Mouse (Mus musculus): Measurements from ENCODE around the gene Gtf2i.
"Not testable (repeated sequence)": the region's sequence is repeated elsewhere in the genome, so short reads cannot be mapped to it uniquely, and the experiment has no call there.

Gene Gtf2i

DNA sequence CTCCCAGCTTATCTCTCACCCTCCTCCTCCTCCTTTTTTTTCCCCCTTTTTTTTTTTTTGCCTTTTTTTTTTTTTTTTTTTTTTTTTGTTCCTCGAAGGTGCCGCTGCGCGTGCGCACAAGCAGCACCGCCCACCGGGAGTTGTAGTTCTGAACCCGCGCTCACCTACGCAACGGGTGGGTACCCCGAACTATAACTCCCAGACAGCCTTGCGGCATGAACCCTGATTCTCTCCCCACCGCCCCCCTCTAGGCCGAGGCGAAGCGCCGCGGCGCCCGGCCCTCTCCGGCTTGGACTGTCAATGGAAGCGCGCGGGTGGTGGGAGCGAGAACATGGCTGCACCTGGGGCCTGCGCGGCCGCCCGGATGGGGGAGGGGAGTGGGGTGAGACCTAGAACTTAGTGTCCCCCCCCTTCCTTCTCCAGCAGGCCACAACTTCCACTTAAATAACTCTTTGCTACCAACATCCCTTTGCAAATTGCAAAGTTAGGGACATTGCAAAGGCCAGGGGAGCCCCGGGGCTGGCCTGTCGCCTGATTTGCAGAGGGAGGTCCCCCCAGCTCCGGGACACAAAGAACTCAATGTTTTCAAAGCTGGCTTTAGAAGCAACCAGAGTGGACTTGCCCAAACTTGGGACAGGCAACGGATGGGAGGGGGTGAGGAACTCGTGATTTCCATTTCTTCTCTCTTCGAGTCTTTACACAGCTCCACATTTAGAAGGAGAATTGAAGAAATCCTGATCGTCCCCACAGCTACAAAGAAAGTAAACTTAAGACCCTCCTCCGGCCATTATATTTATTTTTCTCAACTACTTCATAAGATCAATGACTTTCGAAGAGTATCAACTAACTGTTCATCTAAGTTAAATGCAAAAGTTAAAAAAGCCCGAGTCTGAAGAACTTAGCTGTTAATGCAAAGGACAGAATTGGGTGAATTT, at the start of gene Gtf2i:
Gtf2i (minus strand) TSS at position 73 of the 935 bp plus-strand sequence.
- peak; percentile 81 for DNase-seq (ENCODE audit: low spot score)

GRCm38 (mm10) chr5:134359101-134359500, 44.5 kb upstream of the Gtf2i start:
- DNase-seq (ENCODE audit: low spot score) = no peak

GRCm38 (mm10) chr5:134355372-134355771, 40.8 kb upstream of the Gtf2i start:
- not testable (repeated sequence) for DNase-seq (ENCODE audit: low spot score)

- DNase-seq (ENCODE audit: low spot score) = no peak
Observed at GRCm38 (mm10) chr5:134353117-134353516, 38.6 kb upstream of the Gtf2i start.

GRCm38 (mm10) chr5:134352527-134353001, 38.0 kb upstream of the Gtf2i start:
- DNase-seq (ENCODE audit: low spot score) = no peak

DNA sequence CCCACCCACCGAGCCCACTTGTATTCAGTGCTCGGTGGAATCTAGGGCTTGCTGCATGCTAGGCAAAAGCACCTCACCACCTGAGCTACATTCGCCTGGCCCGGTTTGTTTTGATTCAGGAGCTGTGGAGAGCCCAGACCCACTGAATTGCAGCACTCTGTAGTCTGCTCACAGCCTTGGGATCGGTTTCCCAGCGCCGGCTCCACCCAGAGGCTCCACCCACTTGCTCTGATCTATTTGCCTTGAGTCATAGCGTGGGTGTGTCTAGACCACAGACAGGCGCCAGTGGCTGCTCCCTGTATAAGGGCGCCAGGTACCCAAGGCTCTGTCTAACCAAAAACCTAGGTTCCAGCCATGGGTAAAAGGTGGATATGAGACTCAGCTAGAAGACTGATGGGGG, 36.1 kb upstream of the Gtf2i start:
- peak; percentile 37 for DNase-seq (ENCODE audit: low spot score)

- no peak for DNase-seq (ENCODE audit: low spot score)
Observed at GRCm38 (mm10) chr5:134347066-134347465, 32.5 kb upstream of the Gtf2i start.

DNA sequence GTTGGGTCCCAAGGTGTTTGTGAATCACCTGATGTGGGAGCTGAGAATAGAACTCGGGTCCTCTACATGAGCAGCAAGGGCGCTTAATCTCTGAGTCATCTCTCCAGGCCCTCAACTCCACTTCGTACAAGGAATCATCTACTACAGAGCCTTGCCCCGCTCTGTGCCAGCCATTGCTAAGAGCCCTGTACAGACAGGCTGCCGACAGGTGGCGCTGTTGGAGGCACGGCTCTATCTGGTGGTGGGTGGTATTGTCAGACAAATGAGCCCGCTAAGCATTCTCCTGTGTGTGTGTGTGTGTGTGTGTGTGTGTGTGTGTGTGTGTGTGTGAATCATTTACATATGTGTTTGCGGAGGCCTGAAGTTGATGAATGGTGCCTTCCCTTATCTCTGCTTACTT, 30.9 kb upstream of the Gtf2i start:
- no peak for DNase-seq (ENCODE audit: low spot score)

GRCm38 (mm10) chr5:134344076-134344475, 29.5 kb upstream of the Gtf2i start:
- no peak for DNase-seq (ENCODE audit: low spot score)

- DNase-seq (ENCODE audit: low spot score) = not testable (repeated sequence)
Observed at GRCm38 (mm10) chr5:134343530-134343929, 29.0 kb upstream of the Gtf2i start.

- no peak for DNase-seq (ENCODE audit: low spot score)
Observed at GRCm38 (mm10) chr5:134342503-134343205, 28.1 kb upstream of the Gtf2i start.

- DNase-seq (ENCODE audit: low spot score) = no peak
Observed at GRCm38 (mm10) chr5:134341721-134342120, 27.2 kb upstream of the Gtf2i start.

- DNase-seq (ENCODE audit: low spot score) = no peak
Observed at GRCm38 (mm10) chr5:134341321-134341720, 26.8 kb upstream of the Gtf2i start.

- DNase-seq (ENCODE audit: low spot score) = no peak
Observed at GRCm38 (mm10) chr5:134340101-134340522, 25.6 kb upstream of the Gtf2i start.

DNA sequence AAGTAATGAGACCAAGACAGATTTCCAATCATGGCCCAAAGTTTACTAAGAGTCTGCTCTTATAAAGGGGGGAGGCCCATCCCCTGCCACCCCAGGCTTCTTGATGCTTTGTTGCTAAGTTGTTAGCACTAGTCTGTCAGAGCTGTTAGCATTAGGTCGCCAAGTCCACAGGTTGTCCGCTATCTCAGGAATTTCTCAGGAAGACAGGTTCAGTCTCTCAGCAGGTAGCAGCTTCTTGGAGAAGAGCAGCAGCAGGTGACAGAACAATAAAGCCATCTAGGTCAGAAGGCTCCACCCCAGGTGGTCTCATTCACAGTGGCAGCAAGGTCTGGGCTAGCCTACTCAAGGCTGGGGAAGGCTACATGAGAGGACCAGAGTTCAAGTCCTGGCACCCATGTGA, 22.5 kb upstream of the Gtf2i start:
- DNase-seq (ENCODE audit: low spot score) = not testable (repeated sequence)

- DNase-seq (ENCODE audit: low spot score) = no peak
Observed at GRCm38 (mm10) chr5:134332743-134333142, 18.2 kb upstream of the Gtf2i start.

DNA sequence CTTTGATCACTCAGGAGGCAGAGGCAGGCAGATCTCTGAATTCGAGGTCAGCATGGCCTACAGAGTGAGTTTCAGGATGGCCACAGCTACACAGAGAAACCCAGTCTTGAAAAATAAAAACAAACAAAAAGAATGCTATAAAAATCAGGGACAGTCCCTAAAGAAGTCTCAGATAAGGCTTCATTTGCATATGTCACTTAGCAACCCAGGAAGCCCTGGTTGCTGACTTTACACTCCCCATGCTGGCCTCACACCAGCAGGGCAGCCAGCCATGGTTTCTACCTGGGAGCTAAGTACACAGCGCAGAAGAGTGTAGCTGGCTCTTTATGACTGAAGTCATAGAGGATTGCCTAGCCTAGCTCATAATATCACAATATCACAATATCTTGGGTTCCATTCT, 15.5 kb upstream of the Gtf2i start:
- no peak for DNase-seq (ENCODE audit: low spot score)

GRCm38 (mm10) chr5:134329311-134329710, 14.8 kb upstream of the Gtf2i start:
- no peak for DNase-seq (ENCODE audit: low spot score)

GRCm38 (mm10) chr5:134328482-134329001, 14.0 kb upstream of the Gtf2i start:
- no peak for DNase-seq (ENCODE audit: low spot score)

GRCm38 (mm10) chr5:134325856-134326566, 11.5 kb upstream of the Gtf2i start:
- DNase-seq (ENCODE audit: low spot score) = no peak

GRCm38 (mm10) chr5:134323869-134324268, 9.3 kb upstream of the Gtf2i start:
- DNase-seq (ENCODE audit: low spot score) = no peak

DNA sequence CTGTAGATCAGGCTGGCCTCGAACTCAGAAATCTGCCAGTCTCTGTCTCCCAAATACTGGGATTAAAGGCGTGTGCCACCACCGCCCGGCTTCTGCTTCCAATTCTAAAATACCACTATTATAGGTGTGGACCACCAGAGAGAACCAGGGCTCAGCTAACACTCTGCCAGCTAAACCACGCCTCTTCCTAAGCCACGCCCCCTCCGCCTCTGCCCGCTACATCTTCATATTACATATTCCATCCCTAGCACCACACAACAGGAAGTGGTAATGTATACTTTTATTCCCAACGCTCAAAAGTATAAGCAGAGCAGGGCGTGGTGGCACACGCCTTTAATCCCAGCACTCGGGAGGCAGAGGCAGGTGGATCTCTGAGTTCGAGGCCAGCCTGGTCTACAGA, 8.8 kb upstream of the Gtf2i start:
- DNase-seq (ENCODE audit: low spot score) = no peak

Measured in spleen, adult 12 weeks (tissue).